Mouse (Mus musculus) CH12.LX (cell line): ENCODE data around the gene Car11. TPM values are rescaled to one million over a fixed set of nuclear protein-coding genes. Genes with fewer than 3 reads are reported as not detected.

Experiments
- DNase-seq: peaks from one replicate; pipeline ENCODE4 v3.0.0-alpha.2; 2013; ENCODE audit errors: extremely low read depth
- H3K27ac ChIP-seq: 2 replicates; pipeline ENCODE4 v1.5.1; 2012; ENCODE audit warnings: low read depth, mild to moderate bottlenecking, control low read depth, moderate library complexity; ENCODE audit not compliant: insufficient read depth
- H3K27me3 ChIP-seq: replicated peaks from 2 replicates; pipeline ENCODE3; 2012; ENCODE audit warnings: inconsistent platforms
- H3K36me3 ChIP-seq, 2 experiments: replicated peaks in 1 of 2; 2 replicates each; pipeline versions ENCODE3 to v1.6.1; 2012; ENCODE audit warnings: inconsistent platforms in 1 of 2, low read length in 1 of 2, mild to moderate bottlenecking in 1 of 2, mixed read lengths in 1 of 2, moderate library complexity in 1 of 2; ENCODE audit not compliant: control insufficient read depth in 1 of 2, insufficient read depth in 1 of 2
- H3K4me1 ChIP-seq, 2 experiments: 2 replicates each; pipeline ENCODE4 v1.6.1; 2012; ENCODE audit warnings: inconsistent platforms in 1 of 2, moderate library complexity in 1 of 2; ENCODE audit not compliant: insufficient read depth in 2 of 2, control insufficient read depth in 1 of 2
- H3K4me2 ChIP-seq: 2 replicates; pipeline ENCODE4 v1.6.1; 2012; ENCODE audit warnings: low read depth, mild to moderate bottlenecking, control low read depth; ENCODE audit not compliant: poor library complexity, insufficient read depth, severe bottlenecking
- H3K4me3 ChIP-seq, 3 experiments: fragments of 150-350 bp in 1 of 3; sonication (generic) in 1 of 3; replicated peaks in 1 of 3; 2 replicates each; pipeline versions ENCODE3 to v1.5.1; 2011 to 2012; ENCODE audit warnings: low read depth in 2 of 3, low read length in 2 of 3, mild to moderate bottlenecking in 2 of 3, moderate library complexity in 2 of 3, control low read depth in 1 of 3, improper control_type of control experiment in 1 of 3, inconsistent platforms in 1 of 3, mixed read lengths in 1 of 3; ENCODE audit not compliant: poor library complexity in 1 of 3
- H3K79me2 ChIP-seq: replicated peaks from 2 replicates; pipeline ENCODE4 v1.6.1; 2012; ENCODE audit warnings: mild to moderate bottlenecking, moderate library complexity; ENCODE audit not compliant: control insufficient read depth, poor library complexity, insufficient read depth, severe bottlenecking; ENCODE audit errors: extremely low read depth
- H3K9ac ChIP-seq: 2 replicates; pipeline ENCODE4 v1.6.1; 2012; ENCODE audit warnings: low read depth, mild to moderate bottlenecking, control low read depth, moderate library complexity; ENCODE audit not compliant: insufficient read depth
- H3K9me3 ChIP-seq: replicated peaks from 2 replicates; pipeline ENCODE3; 2012; ENCODE audit warnings: low read length, inconsistent platforms, mixed read lengths
- BHLHE40 ChIP-seq: IDR thresholded peaks from 2 replicates; pipeline ENCODE4 v1.6.1; 2011; ENCODE audit warnings: mild to moderate bottlenecking, low read depth, low read length, improper control_type of control experiment
- GABPA ChIP-seq: IDR thresholded peaks from 2 replicates; pipeline ENCODE4 v1.6.1; 2012; ENCODE audit warnings: low read depth, low read length, improper control_type of control experiment, inconsistent platforms; ENCODE audit not compliant: insufficient replicate concordance
- KAT2A ChIP-seq: IDR thresholded peaks from 2 replicates; pipeline ENCODE4 v1.6.1; 2012; ENCODE audit warnings: low read length, improper control_type of control experiment, inconsistent platforms; ENCODE audit not compliant: insufficient replicate concordance
- MAZ ChIP-seq: IDR thresholded peaks from 2 replicates; pipeline ENCODE4 v1.6.1; 2012; ENCODE audit warnings: low read depth, mild to moderate bottlenecking, inconsistent platforms, low read length, improper control_type of control experiment, moderate library complexity
- MXI1 ChIP-seq: IDR thresholded peaks from 2 replicates; pipeline ENCODE4 v1.6.1; 2011; ENCODE audit warnings: mild to moderate bottlenecking, low read depth, low read length, improper control_type of control experiment
- POLR2A ChIP-seq: IDR thresholded peaks from 2 replicates; pipeline ENCODE4 v1.6.1; 2011; ENCODE audit warnings: low read depth, mild to moderate bottlenecking, improper control_type of control experiment, low read length
- POLR2AphosphoS2 ChIP-seq: IDR thresholded peaks from 2 replicates; pipeline ENCODE4 v1.6.1; 2011; ENCODE audit warnings: low read depth, low read length, improper control_type of control experiment
- TBP ChIP-seq: conservative IDR thresholded peaks from 2 replicates; pipeline ENCODE4 v1.6.1; 2011; ENCODE audit warnings: low read depth, low read length, improper control_type of control experiment
- USF2 ChIP-seq: conservative IDR thresholded peaks from 2 replicates; pipeline ENCODE4 v1.6.1; 2011; ENCODE audit warnings: low read depth, low read length, improper control_type of control experiment
- ZC3H11A ChIP-seq: IDR thresholded peaks from 2 replicates; pipeline ENCODE4 v1.6.1; 2012; ENCODE audit warnings: low read depth, mild to moderate bottlenecking, inconsistent platforms, low read length, improper control_type of control experiment
- ZMIZ1 ChIP-seq: IDR thresholded peaks from 2 replicates; pipeline ENCODE4 v1.6.1; 2012; ENCODE audit warnings: low read depth, mild to moderate bottlenecking, inconsistent platforms, low read length, improper control_type of control experiment
- dilution Hi-C: fragments of 300-500 bp; cut with MboI; formaldehyde crosslinking; loops from 2 replicates; pipeline ENCODE4 v1.14.3; 2020; ENCODE audit warnings: low sequenced_read_pairs; ENCODE audit not compliant: extremely low pct_unique_long_range_greater_than_20kb, extremely low pct_ligation_motif_present
- in situ Hi-C: fragments of 300-500 bp; cut with MboI; formaldehyde crosslinking; loops from 3 replicates; pipeline ENCODE4 v1.14.3; 2019; ENCODE audit warnings: low sequenced_read_pairs, low pct_ligation_motif_present, low pct_unique_long_range_greater_than_20kb, mixed read lengths
- polyA plus RNA-seq: library from polyadenylated mRNA; unstranded; fragments of >175 nt; gene quantifications from 2 replicates; pipeline ENCODE4 v1.2.1, GENCODE M21; 2012; ENCODE audit warnings: low read depth; ENCODE audit not compliant: insufficient read length
- total RNA-seq, 2 experiments: library from RNA; depleted of rRNA; stranded (reverse); fragments of 300-350 nt in 1 of 2; fragments of >200 nt in 1 of 2; gene quantifications; 2 replicates each; pipeline ENCODE4 v1.2.3; 2012 to 2014

Gene Car11
- total and polyA plus RNA-seq, 3 experiments, result not detected

DNA sequence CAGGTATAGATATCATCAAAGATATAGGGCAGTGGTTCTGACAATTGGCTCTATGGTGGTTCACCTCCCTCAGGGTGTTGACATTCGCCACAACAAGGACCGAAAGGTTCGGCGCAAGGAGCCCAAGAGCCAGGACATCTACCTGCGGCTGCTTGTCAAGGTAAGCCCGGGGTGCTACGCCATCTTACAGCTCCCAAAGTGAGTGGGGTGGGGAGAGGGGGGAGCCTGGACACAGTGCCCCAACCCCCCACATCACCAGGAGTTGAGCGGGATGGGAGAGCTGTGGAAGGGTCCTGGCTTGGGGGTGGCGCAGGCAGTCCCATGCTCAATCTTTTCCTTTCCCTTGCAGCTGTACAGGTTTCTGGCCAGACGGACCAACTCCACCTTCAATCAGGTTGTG lies 19.5 kb downstream of the Car11 start:
- Histone ChIP-seq H3K79me2 (peaks cover 43% of the 10 kb centered on the region), H3K4me3 (peak overlapping the region; percentile 95 to 100 (median 97)), H3K4me1 (peaks cover 7 to 40% of the 10 kb centered on the region in 2 experiments; a peak in 3 of 4 replicates), H3K36me3 (peaks cover 51 to 64% of the 10 kb centered on the region in 2 experiments), H3K9me3 (no peaks in the 10 kb centered on the region), H3K9ac (peak overlapping the region; percentile 98), H3K27ac (peak overlapping the region; percentile 14; the same call in 1 of the 2 replicates), H3K27me3 (no peaks in the 10 kb centered on the region), H3K4me2 (peak overlapping the region; percentile 39)
- no peak for DNase-seq
- TF ChIP-seq KAT2A (no peak), ZC3H11A (no peak), ZMIZ1 (0 out of 2 replicates have a peak, but pooled peaks have one; percentile 15), USF2 (no peak), GABPA (no peak), POLR2A (no peak), MXI1 (peak; percentile 35; the same call in 1 of the 2 replicates), MAZ (no peak), POLR2AphosphoS2 (no peak; the same call in 1 of the 2 replicates)
- in situ Hi-C loops, result no loop called here
- dilution Hi-C loops, result no loop called here

DNA sequence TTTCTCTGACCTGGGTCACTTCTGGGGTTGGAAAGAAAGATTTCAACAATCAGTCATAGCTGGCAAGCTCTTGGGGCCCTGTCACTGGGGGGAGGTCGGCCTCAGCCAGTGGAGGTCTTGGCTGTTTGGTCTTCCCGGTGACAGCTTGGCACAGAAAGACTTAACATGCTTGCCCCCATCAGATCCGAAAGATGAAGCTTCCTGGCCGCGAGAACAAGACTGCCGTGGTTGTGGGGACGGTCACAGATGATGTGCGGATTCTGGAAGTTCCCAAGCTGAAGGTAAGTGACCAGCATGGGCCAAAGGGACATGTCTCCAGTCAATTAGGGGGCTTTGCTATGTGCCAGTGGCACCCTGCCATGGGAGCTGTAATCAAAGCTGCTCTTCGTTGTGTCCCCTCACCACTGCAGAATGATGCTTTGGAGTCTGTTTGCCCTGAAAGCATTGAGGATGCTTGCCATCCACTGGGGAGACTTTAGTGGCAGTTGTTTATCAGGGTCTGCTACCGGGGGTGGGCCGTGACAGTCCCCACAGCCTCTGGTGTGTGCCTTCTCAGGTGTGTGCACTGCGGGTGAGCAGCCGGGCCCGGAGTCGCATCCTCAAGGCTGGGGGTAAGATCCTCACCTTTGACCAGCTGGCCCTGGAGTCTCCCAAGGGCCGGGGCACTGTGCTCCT lies 20.2 kb downstream of the Car11 start:
- Histone ChIP-seq H3K79me2 (peaks cover 36% of the 10 kb centered on the region), H3K4me3 (peak overlapping the region in 2 of 3 experiments; percentile 95 to 100), H3K4me2 (peak overlapping the region; percentile 39), H3K9me3 (no peaks in the 10 kb centered on the region), H3K36me3 (peaks cover 57 to 71% of the 10 kb centered on the region in 2 experiments), H3K27me3 (no peaks in the 10 kb centered on the region), H3K4me1 (peaks cover 7 to 35% of the 10 kb centered on the region in 2 experiments; a peak in 3 of 4 replicates), H3K27ac (peak overlapping the region; percentile 4; the same call in 1 of the 2 replicates), H3K9ac (peak overlapping the region; percentile 98; the same call in 1 of the 2 replicates)
- dilution Hi-C loops (no loop called here), in situ Hi-C loops (no loop called here)
- TF ChIP-seq BHLHE40, result no peak
- TF ChIP-seq POLR2AphosphoS2, result peak; percentile 31; the same call in 1 of the 2 replicates
- TF ChIP-seq TBP, result no peak
- DNase-seq, result no peak
